Mouse (Mus musculus) limb, embryonic 14.5 days (tissue): Measurements from ENCODE around the gene Them7. TPM values are rescaled to one million over a fixed set of nuclear protein-coding genes. Genes with fewer than 3 reads are reported as not detected.

Source experiments
- ATAC-seq: fragments of 200-750 bp; cut with Nextera tagmentation; 2 replicates; pipeline ENCODE4 v1.8.0; 2017; ENCODE audit warnings: low read depth, moderate number of reproducible peaks, moderate TSS enrichment; ENCODE audit not compliant: low FRiP score
- DNase-seq: peaks from one replicate; pipeline ENCODE4 v3.0.0-alpha.2; 2015; ENCODE audit warnings: low spot score
- H3K27ac ChIP-seq: fragments of 300-500 bp; sonication (generic); replicated peaks from 2 replicates; pipeline ENCODE4 v1.5.1; 2014; ENCODE audit warnings: low read depth, mild to moderate bottlenecking, low read length, moderate library complexity, mixed read lengths
- H3K27me3 ChIP-seq: fragments of 300-500 bp; sonication (generic); 2 replicates; pipeline ENCODE4 v1.6.1; 2014; ENCODE audit warnings: low read length, mixed read lengths; ENCODE audit not compliant: control insufficient read depth, insufficient read depth
- H3K36me3 ChIP-seq: fragments of 300-500 bp; sonication (generic); 2 replicates; pipeline ENCODE4 v1.6.1; 2014; ENCODE audit warnings: mild to moderate bottlenecking, low read length, moderate library complexity, mixed read lengths; ENCODE audit not compliant: control insufficient read depth, insufficient read depth
- H3K4me1 ChIP-seq: fragments of 300-500 bp; sonication (generic); 2 replicates; pipeline ENCODE4 v1.6.1; 2014; ENCODE audit warnings: antibody characterized with exemption, low read length, mixed read lengths; ENCODE audit not compliant: control insufficient read depth, insufficient read depth
- H3K4me2 ChIP-seq: fragments of 300-500 bp; sonication (generic); replicated peaks from 2 replicates; pipeline ENCODE4 v1.6.1; 2014; ENCODE audit warnings: low read depth, mild to moderate bottlenecking, low read length, moderate library complexity; ENCODE audit not compliant: severe bottlenecking
- H3K4me3 ChIP-seq: fragments of 300-500 bp; sonication (generic); replicated peaks from 2 replicates; pipeline ENCODE4 v1.5.1; 2014; ENCODE audit warnings: low read length
- H3K9ac ChIP-seq: fragments of 300-500 bp; sonication (generic); 2 replicates; pipeline ENCODE4 v1.6.1; 2014; ENCODE audit warnings: mild to moderate bottlenecking, low read depth, low read length, moderate library complexity; ENCODE audit not compliant: severe bottlenecking
- H3K9me3 ChIP-seq: fragments of 300-500 bp; sonication (generic); 2 replicates; pipeline ENCODE4 v1.6.1; 2016; ENCODE audit warnings: low read length; ENCODE audit not compliant: control insufficient read depth
- POLR2A ChIP-seq: fragments of 200-500 bp; IDR thresholded peaks from 2 replicates; pipeline ENCODE4 v1.8.0; 2012; ENCODE audit warnings: inconsistent platforms, mild to moderate bottlenecking, moderate library complexity, borderline replicate concordance; ENCODE audit not compliant: insufficient read depth, insufficient read length; ENCODE audit errors: extremely low read depth
- WGBS: fragments of 180-500 bp; shearing (Covaris S2); extraction: QIAGEN DNeasy Blood & Tissue Kit; methylation state at CpG from one replicate; pipeline ENCODE4 v1.1.7; 2014; 5-methylcytosine and 5-hydroxymethylcytosine counted together
- polyA plus RNA-seq, 2 experiments: library from polyadenylated mRNA; depleted of rRNA in 1 of 2; stranded (reverse) in 1 of 2; unstranded in 1 of 2; fragments of >200 nt; fragmentation: Nextera tagmentation in 1 of 2; extraction: Ambion mirVana in 1 of 2; gene quantifications; 2 replicates each; pipeline versions ENCODE4 v1.2.1 to v1.2.3; 2012 to 2014

Them7 gene
- polyA plus RNA-seq, 2 experiments = 0.63 to 0.94 TPM

DNA sequence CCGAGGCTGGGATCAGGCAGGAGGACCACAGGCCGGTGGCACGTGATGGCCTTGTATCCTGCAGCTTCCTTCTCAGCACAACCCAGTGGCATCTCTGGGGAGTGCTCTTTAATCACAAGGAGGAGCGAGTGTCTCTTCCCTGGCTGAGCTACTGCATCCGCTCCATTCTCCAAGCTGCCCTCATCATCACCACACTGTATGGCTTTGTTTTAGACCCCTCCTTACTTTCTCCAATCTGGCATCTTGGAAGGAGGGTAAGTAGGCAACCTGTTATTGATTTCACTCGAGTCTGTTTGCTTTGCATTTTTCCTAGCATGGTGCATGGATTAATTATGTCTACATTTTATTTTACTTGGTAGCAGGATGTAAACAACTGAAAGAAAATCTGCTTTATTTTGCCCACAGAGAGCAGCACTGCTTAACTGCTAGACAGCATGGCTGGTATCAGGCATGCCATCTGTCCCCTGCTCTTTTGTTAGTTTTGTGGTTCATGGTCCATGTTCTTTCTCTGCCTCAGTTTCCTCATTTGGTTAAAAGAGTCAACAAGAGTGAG is 79.9 kb downstream of the Them7 start:
- H3K27me3 ChIP-seq = no peaks in the 10 kb centered on the region
- H3K27ac ChIP-seq = no peak overlapping the region
- H3K4me1 ChIP-seq = no peaks in the 10 kb centered on the region
- TF ChIP-seq POLR2A = no peak
- WGBS = 53% methylated on average over 6 of the region's 6 CpGs
- ATAC-seq = no peak
- no peaks in the 10 kb centered on the region for H3K9me3 ChIP-seq
- H3K36me3 ChIP-seq = no peaks in the 10 kb centered on the region
- no peak overlapping the region for H3K9ac ChIP-seq
- H3K4me3 ChIP-seq = no peak overlapping the region
- H3K4me2 ChIP-seq = no peak overlapping the region
- DNase-seq = no peak

DNA sequence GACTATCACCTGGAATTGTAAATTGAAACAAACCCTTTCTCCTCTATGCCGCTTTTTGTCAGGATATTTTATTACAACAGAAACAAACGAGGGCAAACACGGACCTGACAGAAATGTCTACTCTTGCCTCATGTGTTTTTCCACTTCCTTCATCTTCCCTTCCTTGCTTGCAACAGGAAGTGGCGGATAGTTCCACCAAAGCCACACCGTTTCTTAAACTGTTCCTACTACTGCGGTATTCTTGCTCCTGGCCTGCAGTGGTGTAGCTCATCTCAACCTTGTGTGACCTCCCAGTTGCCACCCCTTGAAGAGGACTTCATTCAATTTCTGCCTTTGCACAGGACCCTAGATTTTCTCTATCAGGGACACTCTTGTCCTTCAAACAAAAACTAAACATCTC is 81.8 kb downstream of the Them7 start:
- WGBS = 85% methylated on average over 6 of the region's 6 CpGs

GRCm38 (mm10) chr2:105311414-105311813 is 87.3 kb downstream of the Them7 start:
- WGBS = 49% methylated on average over 13 of the region's 13 CpGs
- no peak overlapping the region for H3K9ac ChIP-seq
- H3K9me3 ChIP-seq = no peaks in the 10 kb centered on the region
- no peak overlapping the region for H3K4me2 ChIP-seq
- H3K4me1 ChIP-seq = peaks cover 9% of the 10 kb centered on the region
- ATAC-seq (no peak), DNase-seq (no peak)
- no peak for TF ChIP-seq POLR2A
- no peak overlapping the region for H3K27ac ChIP-seq
- H3K4me3 ChIP-seq = no peak overlapping the region
- H3K27me3 ChIP-seq = no peaks in the 10 kb centered on the region
- no peaks in the 10 kb centered on the region for H3K36me3 ChIP-seq

More for the DNA sequence above, 81.8 kb downstream of the Them7 start:
- ATAC-seq = no peak
- TF ChIP-seq POLR2A = no peak
- Histone ChIP-seq H3K9ac (no peak overlapping the region), H3K36me3 (no peaks in the 10 kb centered on the region), H3K27me3 (no peaks in the 10 kb centered on the region), H3K4me2 (no peak overlapping the region), H3K4me1 (no peaks in the 10 kb centered on the region), H3K4me3 (no peak overlapping the region), H3K9me3 (no peaks in the 10 kb centered on the region), H3K27ac (no peak overlapping the region)
- no peak for DNase-seq

GRCm38 (mm10) chr2:105311991-105312390 is 87.9 kb downstream of the Them7 start:
- 7% methylated on average over 7 of the region's 7 CpGs for WGBS
- no peak overlapping the region for H3K9ac ChIP-seq
- H3K27me3 ChIP-seq = no peaks in the 10 kb centered on the region
- H3K4me1 ChIP-seq = peaks cover 9% of the 10 kb centered on the region
- peak; percentile 73 for ATAC-seq
- no peak overlapping the region for H3K4me3 ChIP-seq
- H3K27ac ChIP-seq = no peak overlapping the region
- H3K9me3 ChIP-seq = no peaks in the 10 kb centered on the region
- peak; percentile 55 for DNase-seq
- no peaks in the 10 kb centered on the region for H3K36me3 ChIP-seq
- no peak overlapping the region for H3K4me2 ChIP-seq
- no peak for TF ChIP-seq POLR2A

GRCm38 (mm10) chr2:105313077-105313476 is 89.0 kb downstream of the Them7 start:
- Histone ChIP-seq H3K36me3 (no peaks in the 10 kb centered on the region), H3K4me2 (no peak overlapping the region), H3K9ac (no peak overlapping the region), H3K9me3 (no peaks in the 10 kb centered on the region), H3K27ac (no peak overlapping the region), H3K4me1 (peaks cover 9% of the 10 kb centered on the region), H3K27me3 (no peaks in the 10 kb centered on the region), H3K4me3 (no peak overlapping the region)
- WGBS = 51% methylated on average over 3 of the region's 3 CpGs
- DNase-seq = no peak
- no peak for TF ChIP-seq POLR2A
- ATAC-seq = no peak

- no peak overlapping the region for H3K4me2 ChIP-seq
- no peaks in the 10 kb centered on the region for H3K9me3 ChIP-seq
- no peak for TF ChIP-seq POLR2A
- no peak overlapping the region for H3K9ac ChIP-seq
- no peak overlapping the region for H3K27ac ChIP-seq
- WGBS = 23% methylated on average over 13 of the region's 13 CpGs
- H3K4me1 ChIP-seq = no peaks in the 10 kb centered on the region
- no peaks in the 10 kb centered on the region for H3K27me3 ChIP-seq
- ATAC-seq (no peak), DNase-seq (no peak)
- no peak overlapping the region for H3K4me3 ChIP-seq
- H3K36me3 ChIP-seq = no peaks in the 10 kb centered on the region
Observed at GRCm38 (mm10) chr2:105317556-105318184, 93.5 kb downstream of the Them7 start.
